Mouse (Mus musculus): Measurements from ENCODE around the gene Mcm5. TPM values are rescaled to one million over a fixed set of nuclear protein-coding genes. Genes with fewer than 3 reads are reported as not detected.

The Mcm5 gene
- polyA plus RNA-seq, 1 experiment from 2014 or later: 132 TPM

DNA sequence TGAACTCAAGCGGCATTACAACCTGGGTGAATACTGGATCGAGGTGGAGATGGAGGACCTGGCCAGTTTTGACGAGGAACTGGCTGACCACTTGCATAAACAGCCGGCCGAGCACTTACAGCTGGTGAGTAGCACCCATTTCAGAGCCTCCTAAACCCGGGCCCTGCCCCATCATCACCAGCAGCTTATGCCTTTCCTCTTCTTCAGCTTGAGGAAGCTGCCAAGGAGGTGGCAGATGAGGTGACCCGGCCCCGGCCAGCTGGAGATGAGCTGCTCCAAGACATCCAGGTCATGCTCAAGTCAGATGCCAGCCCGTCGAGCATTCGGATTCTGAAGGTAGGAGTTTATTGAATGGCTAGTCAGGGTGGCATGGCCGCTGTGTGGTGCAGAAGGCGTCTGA, 724 bp downstream of the Mcm5 start:
- H3K9me3 ChIP-seq: no peaks in the 10 kb centered on the region
- no peak overlapping the region for H3K27ac ChIP-seq
- H3K36me3 ChIP-seq: peaks cover 20% of the 10 kb centered on the region
- ATAC-seq: no peak
- H3K4me2 ChIP-seq (replicated peaks): peak overlapping the region; percentile 87
- H3K4me1 ChIP-seq (replicated peaks): peaks cover 13% of the 10 kb centered on the region
- peak overlapping the region; percentile 79 for H3K4me3 ChIP-seq (replicated peaks)
- no peaks in the 10 kb centered on the region for H3K27me3 ChIP-seq (replicated peaks)
- 10% methylated on average over 13 of the region's 13 CpGs for WGBS
- H3K9ac ChIP-seq: peak overlapping the region; percentile 64

DNA sequence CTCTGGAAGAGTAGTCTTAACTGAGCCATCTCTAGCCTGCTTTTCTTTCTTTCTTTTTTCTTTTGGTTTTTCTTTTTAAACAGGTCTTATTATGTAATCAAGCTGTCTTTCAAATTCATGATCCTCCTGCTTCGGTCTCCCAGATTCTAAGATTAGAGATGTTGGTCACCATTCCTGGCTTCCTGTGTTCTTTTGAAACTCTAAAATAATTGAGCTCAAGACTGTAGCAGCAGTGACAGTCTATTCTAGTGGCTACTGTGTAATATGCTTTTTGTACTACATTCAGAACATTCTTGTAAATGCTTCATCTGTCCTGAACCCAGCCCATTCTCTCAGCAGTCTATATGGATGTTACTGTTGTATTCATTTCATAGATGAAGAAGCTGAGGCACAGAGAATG, 9.1 kb downstream of the Mcm5 start:
- Histone ChIP-seq H3K27ac (no peak overlapping the region), H3K9me3 (no peaks in the 10 kb centered on the region), H3K4me1 (replicated peaks) (no peaks in the 10 kb centered on the region), H3K4me3 (replicated peaks) (no peak overlapping the region), H3K4me2 (replicated peaks) (no peak overlapping the region), H3K27me3 (replicated peaks) (no peaks in the 10 kb centered on the region), H3K36me3 (peaks cover 49% of the 10 kb centered on the region), H3K9ac (no peak overlapping the region)
- 95% methylated on average over 1 of the region's 1 CpGs for WGBS
- ATAC-seq: no peak

DNA sequence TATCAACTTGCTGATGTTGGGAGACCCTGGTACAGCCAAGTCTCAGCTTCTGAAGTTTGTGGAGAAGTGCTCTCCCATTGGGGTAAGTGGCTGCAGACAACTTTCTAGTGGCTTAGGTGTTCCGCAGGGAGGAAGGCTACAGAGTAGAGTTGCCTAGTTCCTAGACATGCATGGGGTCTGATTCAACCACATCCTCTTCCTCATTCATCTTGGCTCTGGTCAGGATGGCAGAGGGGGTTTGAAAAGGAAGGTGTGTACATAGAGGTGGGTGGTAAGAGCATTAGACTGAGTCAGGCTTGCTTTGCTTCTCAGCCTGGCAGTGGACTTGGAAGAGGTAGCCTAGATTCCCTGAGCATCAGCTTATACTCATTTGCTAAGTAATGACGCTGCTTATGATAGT, 9.9 kb downstream of the Mcm5 start:
- no peaks in the 10 kb centered on the region for H3K9me3 ChIP-seq
- H3K4me3 ChIP-seq (replicated peaks): no peak overlapping the region
- WGBS: 96% methylated on average over 2 of the region's 2 CpGs
- no peak overlapping the region for H3K9ac ChIP-seq
- H3K27me3 ChIP-seq (replicated peaks): no peaks in the 10 kb centered on the region
- no peak overlapping the region for H3K27ac ChIP-seq
- H3K4me1 ChIP-seq (replicated peaks): no peaks in the 10 kb centered on the region
- no peak for ATAC-seq
- no peak overlapping the region for H3K4me2 ChIP-seq (replicated peaks)
- peaks cover 48% of the 10 kb centered on the region for H3K36me3 ChIP-seq

DNA sequence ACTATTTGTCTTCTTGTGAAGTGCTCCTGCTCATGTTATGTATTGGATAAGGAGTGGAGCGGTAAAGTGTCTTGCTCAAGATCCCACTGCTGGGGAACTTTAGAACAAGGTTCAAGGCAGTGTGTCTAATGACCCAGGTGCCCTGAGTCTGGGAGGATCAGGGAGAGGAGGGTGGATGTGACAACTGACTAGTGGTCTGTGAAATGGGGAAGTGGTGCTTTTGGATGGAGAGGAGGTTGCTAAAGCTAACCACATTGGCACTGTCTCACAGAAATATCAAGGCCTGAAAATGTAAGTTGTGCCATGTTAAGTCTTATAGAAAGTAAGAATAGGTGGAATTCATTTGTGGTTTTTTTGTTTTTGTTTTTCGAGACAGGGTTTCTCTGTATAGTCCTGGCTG, 10.4 kb downstream of the Mcm5 start:
- WGBS: 92% methylated on average over 2 of the region's 2 CpGs
- Histone ChIP-seq H3K9me3 (no peaks in the 10 kb centered on the region), H3K4me1 (replicated peaks) (no peaks in the 10 kb centered on the region), H3K27me3 (replicated peaks) (no peaks in the 10 kb centered on the region), H3K27ac (no peak overlapping the region), H3K4me2 (replicated peaks) (no peak overlapping the region), H3K36me3 (peaks cover 51% of the 10 kb centered on the region), H3K4me3 (replicated peaks) (no peak overlapping the region), H3K9ac (no peak overlapping the region)
- ATAC-seq: no peak

DNA sequence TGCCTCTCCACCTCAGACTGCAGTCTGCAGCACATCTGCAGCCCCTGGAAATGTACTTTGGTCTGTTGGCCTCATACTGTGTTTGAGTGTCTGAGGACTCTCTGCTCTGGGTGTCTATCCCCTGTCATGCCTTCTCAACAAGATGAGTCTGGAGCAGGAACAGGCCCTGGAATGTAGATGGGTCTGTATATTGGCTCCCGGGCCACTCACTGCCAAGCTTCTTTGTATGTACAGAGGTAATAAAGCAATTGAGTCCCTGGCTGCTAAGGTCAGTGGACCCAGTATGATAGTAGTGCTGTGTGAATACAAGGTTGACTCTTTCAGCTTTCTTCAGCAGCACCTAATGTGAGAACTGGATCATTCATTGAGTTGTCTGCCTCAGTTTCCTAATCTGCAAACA, 18.0 kb downstream of the Mcm5 start:
- Histone ChIP-seq H3K4me3 (replicated peaks) (no peak overlapping the region), H3K9ac (no peak overlapping the region), H3K9me3 (no peaks in the 10 kb centered on the region), H3K27ac (no peak overlapping the region), H3K4me2 (replicated peaks) (no peak overlapping the region), H3K4me1 (replicated peaks) (no peaks in the 10 kb centered on the region), H3K27me3 (replicated peaks) (no peaks in the 10 kb centered on the region), H3K36me3 (peaks cover 45% of the 10 kb centered on the region)
- peak; percentile 71 for ATAC-seq
- WGBS: 44% methylated on average over 1 of the region's 1 CpGs

DNA sequence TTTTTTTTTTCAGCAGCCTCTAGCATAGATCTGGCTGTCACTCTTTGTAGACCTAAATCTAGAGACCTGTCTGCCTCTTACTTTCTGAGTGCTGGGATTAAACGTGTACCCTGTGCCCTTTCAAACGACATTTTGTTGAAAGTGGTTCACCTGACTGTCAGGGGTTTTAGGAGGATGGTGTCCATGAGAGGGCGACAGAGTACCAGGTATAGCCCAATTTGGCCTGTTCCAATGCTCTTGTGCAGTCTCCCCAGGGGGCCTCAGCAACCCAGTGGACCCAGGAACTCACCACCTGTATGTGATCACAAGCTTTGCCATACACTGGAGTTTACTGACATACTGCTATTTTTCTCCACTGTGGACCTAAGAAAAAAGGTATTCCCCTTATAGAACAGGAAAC, 23.1 kb downstream of the Mcm5 start:
- peak; percentile 42; the same call in 1 of the 2 replicates for ATAC-seq
- peaks cover 3% of the 10 kb centered on the region; the same call in 1 of the 2 replicates for H3K4me1 ChIP-seq (replicated peaks)

DNA sequence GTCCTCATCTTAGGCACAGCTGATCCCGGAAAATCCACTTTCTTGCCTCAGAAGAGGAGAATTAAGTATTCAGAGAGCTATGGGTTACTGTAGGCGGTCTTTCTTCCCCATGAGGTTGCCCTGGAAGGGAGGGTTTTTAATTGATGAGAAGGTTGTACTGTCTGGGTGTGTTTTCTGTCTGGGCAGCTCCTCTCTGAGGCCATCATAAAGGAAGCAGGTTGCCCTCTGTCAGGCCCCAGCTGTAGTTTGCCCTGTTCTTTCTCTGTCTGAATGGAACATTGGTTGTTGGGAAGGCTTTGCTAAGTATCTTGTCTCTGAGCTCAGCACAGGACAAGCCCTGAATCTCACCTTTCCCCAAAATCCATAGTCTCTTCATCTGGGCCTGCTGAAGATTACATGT, 24.0 kb downstream of the Mcm5 start:
- ATAC-seq: no peak
- H3K4me2 ChIP-seq (replicated peaks): no peak overlapping the region
- WGBS: 80% methylated on average over 2 of the region's 2 CpGs

More for the DNA sequence above, 23.1 kb downstream of the Mcm5 start:
- Histone ChIP-seq H3K9ac (no peak overlapping the region), H3K27ac (no peak overlapping the region), H3K27me3 (replicated peaks) (no peaks in the 10 kb centered on the region), H3K36me3 (peaks cover 15% of the 10 kb centered on the region; the same call in 1 of the 2 replicates), H3K9me3 (no peaks in the 10 kb centered on the region), H3K4me2 (replicated peaks) (no peak overlapping the region), H3K4me3 (replicated peaks) (no peak overlapping the region)
- 10% methylated on average over 3 of the region's 3 CpGs for WGBS

DNA sequence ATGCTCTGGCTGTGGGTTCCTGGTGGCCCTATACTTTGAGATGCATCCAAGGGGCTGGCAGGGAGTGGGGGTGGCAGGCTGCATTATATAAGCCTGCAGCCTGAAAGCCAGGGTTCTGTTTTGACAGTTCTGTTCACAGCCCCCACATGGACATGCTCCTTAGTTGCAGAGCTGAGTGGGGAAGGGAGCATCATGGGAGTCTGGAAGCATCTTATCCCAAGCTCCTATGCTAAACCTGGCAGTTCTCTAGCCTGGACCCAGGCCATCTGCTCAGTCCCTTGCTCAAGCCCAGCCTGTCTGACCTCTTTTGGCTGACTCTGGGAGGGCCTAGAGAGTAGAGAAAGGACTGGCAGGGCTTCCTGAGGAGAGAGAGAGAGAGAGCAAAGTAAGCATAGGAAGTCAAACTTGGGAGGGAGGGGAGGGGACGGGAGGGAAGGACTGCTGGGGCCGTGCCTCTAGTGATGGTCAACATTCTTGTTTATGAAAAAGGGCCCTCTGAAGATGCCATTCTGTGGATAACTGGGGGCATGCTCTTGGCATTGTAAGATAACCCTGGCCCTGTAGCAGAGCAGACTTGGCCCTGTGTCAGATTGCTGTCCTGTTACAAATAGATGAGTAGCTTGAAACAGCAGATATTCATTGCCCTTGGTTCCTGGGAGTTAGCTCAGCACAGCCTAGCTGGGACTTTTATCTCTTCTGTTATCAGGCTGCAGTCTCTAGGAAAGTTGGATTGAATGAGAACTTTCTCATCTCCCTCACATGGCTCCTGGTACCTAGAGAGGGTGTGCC, 25.4 kb downstream of the Mcm5 start:
- 0 out of 2 replicates have a peak overlapping the region, but pooled peaks have one; percentile 22 for H3K27ac ChIP-seq
- 23% methylated on average over 2 of the region's 2 CpGs for WGBS
- no peaks in the 10 kb centered on the region for H3K27me3 ChIP-seq (replicated peaks)
- no peak overlapping the region for H3K4me2 ChIP-seq (replicated peaks)
- H3K4me1 ChIP-seq (replicated peaks): peaks cover 3% of the 10 kb centered on the region; the same call in 1 of the 2 replicates
- H3K9me3 ChIP-seq: no peaks in the 10 kb centered on the region
- no peak overlapping the region for H3K9ac ChIP-seq
- ATAC-seq: no peak
- H3K36me3 ChIP-seq: 0 out of 2 replicates have a peak, but pooled peaks cover 3% of the 10 kb centered on the region
- H3K4me3 ChIP-seq (replicated peaks): no peak overlapping the region

More for the DNA sequence above, 24.0 kb downstream of the Mcm5 start:
- Histone ChIP-seq H3K4me1 (replicated peaks) (peaks cover 3% of the 10 kb centered on the region; the same call in 1 of the 2 replicates), H3K9me3 (no peaks in the 10 kb centered on the region), H3K27ac (no peak overlapping the region), H3K9ac (no peak overlapping the region), H3K27me3 (replicated peaks) (no peaks in the 10 kb centered on the region), H3K36me3 (peaks cover 13% of the 10 kb centered on the region; the same call in 1 of the 2 replicates), H3K4me3 (replicated peaks) (no peak overlapping the region)

DNA sequence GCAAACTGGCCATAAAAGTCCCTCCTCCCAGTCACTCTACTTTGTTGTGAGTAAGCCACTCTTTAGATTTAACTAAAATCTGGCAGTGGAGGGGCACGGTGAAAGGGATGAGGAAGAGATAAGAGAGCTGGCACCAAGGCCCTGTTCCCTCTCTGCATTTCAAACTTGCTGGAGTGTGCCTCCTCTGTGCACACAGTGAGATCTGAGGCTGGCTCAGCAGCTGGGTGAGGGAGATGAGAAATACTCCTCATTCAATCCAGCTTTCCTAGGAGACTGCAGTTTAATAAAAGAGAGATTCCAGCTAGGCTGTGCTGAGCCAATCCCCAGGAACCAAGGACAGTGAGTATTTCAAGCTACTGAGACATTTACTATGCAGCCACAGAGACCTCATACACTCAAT, 26.4 kb downstream of the Mcm5 start:
- 41% methylated on average over 1 of the region's 1 CpGs for WGBS
- Histone ChIP-seq H3K9me3 (no peaks in the 10 kb centered on the region), H3K9ac (no peak overlapping the region), H3K36me3 (no peaks in the 10 kb centered on the region), H3K4me2 (replicated peaks) (no peak overlapping the region), H3K4me1 (replicated peaks) (peaks cover 3% of the 10 kb centered on the region; the same call in 1 of the 2 replicates), H3K27ac (no peak overlapping the region), H3K27me3 (replicated peaks) (no peaks in the 10 kb centered on the region), H3K4me3 (replicated peaks) (no peak overlapping the region)
- ATAC-seq: no peak

DNA sequence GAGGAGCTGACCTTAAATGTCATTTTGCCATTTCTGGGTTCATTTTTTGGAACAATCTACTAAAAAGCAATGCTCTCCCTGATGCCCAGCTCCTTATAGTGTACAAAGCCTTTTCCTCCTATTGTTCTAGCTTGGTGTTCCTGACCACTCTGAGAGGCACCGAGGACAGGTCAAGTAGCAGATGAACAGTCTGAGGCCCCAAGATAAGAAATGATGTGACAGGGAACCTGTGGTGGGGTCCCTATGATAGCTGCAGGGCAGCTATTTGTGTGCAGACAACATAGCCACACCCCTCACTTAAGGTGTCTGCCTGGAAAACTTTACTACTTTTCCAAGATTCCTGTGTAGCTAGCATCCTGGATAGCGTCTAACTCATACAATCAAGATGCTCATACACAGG, 26.9 kb downstream of the Mcm5 start:
- H3K27ac ChIP-seq: no peak overlapping the region
- no peak for ATAC-seq
- no peak overlapping the region for H3K4me2 ChIP-seq (replicated peaks)
- no peaks in the 10 kb centered on the region for H3K27me3 ChIP-seq (replicated peaks)
- H3K9me3 ChIP-seq: no peaks in the 10 kb centered on the region
- H3K9ac ChIP-seq: no peak overlapping the region
- WGBS: 74% methylated on average over 2 of the region's 2 CpGs
- H3K4me3 ChIP-seq (replicated peaks): no peak overlapping the region
- H3K4me1 ChIP-seq (replicated peaks): peaks cover 3% of the 10 kb centered on the region; the same call in 1 of the 2 replicates
- H3K36me3 ChIP-seq: no peaks in the 10 kb centered on the region

DNA sequence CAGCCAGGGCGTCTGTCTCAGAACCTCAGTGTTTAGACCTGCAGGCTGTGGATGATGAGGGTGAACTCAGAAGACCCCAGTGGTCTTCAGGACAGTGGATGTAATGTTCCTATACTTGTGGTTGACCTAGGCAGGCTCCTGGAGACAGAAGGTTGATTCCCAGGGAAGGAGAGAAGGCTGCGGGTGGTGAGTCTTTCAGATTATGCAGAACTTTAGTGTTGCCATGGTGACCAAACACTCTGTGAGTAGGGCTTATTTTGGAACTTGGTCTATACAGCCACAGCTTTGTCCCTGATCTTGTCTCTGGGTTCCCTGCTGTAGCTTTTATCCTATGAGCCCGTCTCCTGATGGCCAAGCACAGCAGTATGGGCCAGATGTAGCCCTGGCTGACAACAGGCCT, 28.2 kb downstream of the Mcm5 start:
- H3K27me3 ChIP-seq (replicated peaks): no peaks in the 10 kb centered on the region
- no peak for ATAC-seq
- peaks cover 3% of the 10 kb centered on the region; the same call in 1 of the 2 replicates for H3K4me1 ChIP-seq (replicated peaks)
- no peak overlapping the region for H3K27ac ChIP-seq
- no peak overlapping the region for H3K4me2 ChIP-seq (replicated peaks)
- H3K36me3 ChIP-seq: no peaks in the 10 kb centered on the region
- 87% methylated on average over 3 of the region's 3 CpGs for WGBS
- H3K9ac ChIP-seq: no peak overlapping the region
- no peaks in the 10 kb centered on the region for H3K9me3 ChIP-seq
- H3K4me3 ChIP-seq (replicated peaks): no peak overlapping the region

DNA sequence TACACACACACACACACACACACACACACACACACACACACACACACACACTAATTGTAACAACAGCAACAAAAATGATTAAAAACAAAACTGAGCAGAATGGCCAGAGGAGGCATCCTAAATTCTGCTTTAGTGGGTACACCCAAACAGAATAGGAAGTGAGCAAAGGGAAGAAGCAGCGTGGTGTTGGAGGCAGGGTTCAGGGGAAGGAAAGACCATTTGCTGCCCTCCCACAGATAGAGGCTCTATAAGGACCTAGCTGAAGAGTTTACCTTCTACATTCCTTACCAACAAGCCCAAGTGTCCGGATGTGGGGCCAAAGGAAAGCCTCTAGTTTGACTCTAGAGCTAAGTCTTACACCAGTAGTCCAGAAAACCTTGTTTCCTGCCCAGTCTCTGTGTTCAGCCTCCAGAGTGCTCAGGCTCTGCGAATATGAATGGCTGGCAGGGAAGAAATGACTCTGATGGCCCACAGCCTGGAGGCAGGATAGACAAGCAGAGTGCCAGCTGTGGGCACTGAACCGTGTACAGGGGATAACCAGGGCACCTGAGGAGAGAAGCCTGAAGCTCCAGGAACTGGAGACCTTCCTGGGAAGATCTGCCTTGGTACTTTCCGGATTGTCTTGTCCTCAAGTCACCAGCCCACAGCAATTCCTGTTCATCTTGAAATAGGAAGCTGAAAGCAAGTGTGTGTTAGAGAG, 41.7 kb downstream of the Mcm5 start:
- H3K9me3 ChIP-seq: no peaks in the 10 kb centered on the region
- H3K36me3 ChIP-seq: no peaks in the 10 kb centered on the region
- no peak overlapping the region for H3K27ac ChIP-seq
- H3K4me3 ChIP-seq (replicated peaks): no peak overlapping the region
- WGBS: 72% methylated on average over 5 of the region's 5 CpGs
- H3K4me1 ChIP-seq (replicated peaks): 0 out of 2 replicates have a peak, but pooled peaks cover 4% of the 10 kb centered on the region
- no peaks in the 10 kb centered on the region for H3K27me3 ChIP-seq (replicated peaks)
- H3K9ac ChIP-seq: no peak overlapping the region
- H3K4me2 ChIP-seq (replicated peaks): no peak overlapping the region
- no peak for ATAC-seq

Measured in intestine, embryonic 15.5 days (tissue).